Mouse (Mus musculus): ENCODE data around the gene Zfhx3. TPM values are rescaled to one million over a fixed set of nuclear protein-coding genes. Genes with fewer than 3 reads are reported as not detected.
A peak's percentile ranks its signal among the peaks of the same experiment; 100 is the strongest.

The Zfhx3 gene
- total and polyA plus RNA-seq, 2 experiments: 1.3 to 1.5 TPM

DNA sequence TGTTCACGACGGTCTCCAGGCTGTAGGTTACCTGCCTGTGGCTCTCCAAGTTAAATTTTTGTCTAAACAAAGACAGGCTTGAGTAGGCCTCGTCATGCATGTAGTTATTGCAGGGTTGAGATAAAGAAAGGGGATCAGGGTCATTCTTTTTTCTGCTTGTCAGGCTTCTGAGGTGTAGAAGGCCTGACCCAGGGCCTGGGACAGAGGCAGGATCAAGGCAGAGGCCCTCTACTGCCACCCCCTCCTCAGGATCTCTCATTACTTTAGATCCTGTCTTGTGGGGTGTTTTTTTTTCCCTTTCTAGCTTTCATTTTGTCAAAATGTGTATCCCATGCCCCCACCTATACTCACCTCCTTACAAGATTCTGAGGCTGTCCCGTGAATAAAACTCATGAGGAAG lies 770.2 kb downstream of the Zfhx3 start:
- TF ChIP-seq POLR2A (IDR thresholded peaks at IDR 0.05; ENCODE audit: extremely low read depth, insufficient read depth, low read length): no peak
- TF ChIP-seq CTCF (IDR thresholded peaks at IDR 0.05; ENCODE audit: low read depth, low read length): no peak
- peaks cover 26% of the 10 kb centered on the region for H3K79me2 ChIP-seq (ENCODE audit: control insufficient read depth, insufficient read depth, low read length)
- WGBS: 71% methylated on average over 4 of the region's 4 CpGs
- no peaks in the 10 kb centered on the region for H3K36me3 ChIP-seq (ENCODE audit: control insufficient read depth, insufficient read depth, low read length)
- no peaks in the 10 kb centered on the region for H3K27me3 ChIP-seq (ENCODE audit: control insufficient read depth, insufficient read depth, low read length)
- DNase-seq (ENCODE audit: extremely low read depth, low read depth, low spot score): no peak
- H3K4me1 ChIP-seq (ENCODE audit: control insufficient read depth, insufficient read depth, low read length): peaks cover 23% of the 10 kb centered on the region
- no peak overlapping the region for H3K27ac ChIP-seq (replicated peaks; ENCODE audit: insufficient read depth, low read depth, low read length)
- H3K9ac ChIP-seq (ENCODE audit: low read depth, low read length): no peak overlapping the region
- H3K4me3 ChIP-seq (ENCODE audit: insufficient read depth, low read depth, low read length): no peak overlapping the region

DNA sequence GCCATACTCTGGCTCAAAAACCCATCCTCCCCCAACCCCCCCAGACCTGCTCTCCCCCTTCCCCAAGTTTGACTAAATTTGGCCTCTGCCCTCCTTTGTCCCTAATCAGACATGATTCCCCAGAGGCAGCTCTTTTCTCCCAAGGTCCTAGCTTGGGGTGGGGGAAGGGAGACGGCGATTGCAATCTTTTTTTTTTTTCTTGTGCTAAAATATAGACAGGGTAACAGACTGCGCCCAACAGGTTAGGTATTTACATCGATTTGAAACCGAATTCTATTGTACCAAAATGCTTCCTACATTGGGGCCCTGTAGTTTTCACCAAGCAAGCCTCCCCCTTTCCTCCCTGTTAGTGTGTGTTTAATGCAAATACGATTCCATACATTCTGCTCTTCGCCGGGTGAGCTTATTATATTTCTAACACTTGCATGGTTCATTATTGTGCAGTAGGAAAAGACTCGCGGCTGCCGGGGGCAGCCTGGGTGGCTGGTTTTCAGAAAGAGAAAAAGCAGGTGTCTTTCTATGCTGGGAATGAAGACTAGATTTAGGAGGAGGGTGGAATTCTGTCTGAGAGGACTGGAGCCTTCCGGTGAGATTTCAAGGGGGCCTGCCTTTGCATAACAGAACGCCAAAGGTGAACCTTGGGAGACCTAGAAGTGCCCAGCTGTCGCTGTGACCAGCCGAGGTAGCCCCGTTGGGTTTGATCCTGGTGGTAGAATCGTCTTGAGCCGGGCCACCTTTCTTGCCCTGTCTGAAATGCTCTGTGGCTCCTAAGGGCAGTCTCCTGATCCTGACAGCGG lies 771.1 kb downstream of the Zfhx3 start:
- whole genome bisulfite sequencing: 66% methylated on average over 19 of the region's 19 CpGs
- DNase-seq (ENCODE audit: extremely low read depth, low read depth, low spot score): no peak
- no peak for TF ChIP-seq POLR2A (IDR thresholded peaks at IDR 0.05; ENCODE audit: extremely low read depth, insufficient read depth, low read length)
- TF ChIP-seq CTCF (IDR thresholded peaks at IDR 0.05; ENCODE audit: low read depth, low read length): no peak
- H3K27ac ChIP-seq (replicated peaks; ENCODE audit: insufficient read depth, low read depth, low read length): peak overlapping the region; percentile 88
- H3K79me2 ChIP-seq (ENCODE audit: control insufficient read depth, insufficient read depth, low read length): peaks cover 30% of the 10 kb centered on the region
- peak overlapping the region; percentile 93; the same call in 1 of the 2 replicates for H3K9ac ChIP-seq (ENCODE audit: low read depth, low read length)
- no peaks in the 10 kb centered on the region for H3K27me3 ChIP-seq (ENCODE audit: control insufficient read depth, insufficient read depth, low read length)
- no peak overlapping the region for H3K4me3 ChIP-seq (ENCODE audit: insufficient read depth, low read depth, low read length)
- no peaks in the 10 kb centered on the region for H3K36me3 ChIP-seq (ENCODE audit: control insufficient read depth, insufficient read depth, low read length)
- peaks cover 22% of the 10 kb centered on the region for H3K4me1 ChIP-seq (ENCODE audit: control insufficient read depth, insufficient read depth, low read length)

DNA sequence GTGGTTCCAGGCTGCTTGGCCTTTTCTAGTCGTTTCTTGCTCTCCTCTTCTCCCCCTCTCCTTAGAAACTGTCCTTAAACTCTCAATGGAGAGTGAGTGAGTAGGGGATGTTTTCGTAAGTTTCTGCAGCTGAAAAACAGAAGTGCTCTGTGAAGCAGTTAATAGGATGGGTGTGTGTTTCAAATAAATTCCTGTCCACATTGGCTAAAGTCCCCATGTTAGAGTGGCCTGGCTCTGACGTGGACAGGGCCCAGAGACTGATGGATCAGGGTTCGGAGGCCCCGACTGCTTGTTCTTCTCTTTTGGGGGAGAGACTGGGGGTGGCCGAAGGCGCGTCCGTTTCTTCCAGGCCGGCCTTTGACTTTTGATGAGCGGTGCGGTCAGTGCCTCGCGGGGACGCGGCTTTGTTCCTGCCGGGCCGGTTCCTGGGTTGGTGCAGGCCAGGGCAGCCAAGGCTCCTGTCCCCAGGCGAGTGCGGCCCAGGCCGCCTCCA lies 771.7 kb downstream of the Zfhx3 start:
- Histone ChIP-seq H3K9ac (ENCODE audit: low read depth, low read length) (peak overlapping the region; percentile 93), H3K27ac (replicated peaks; ENCODE audit: insufficient read depth, low read depth, low read length) (peak overlapping the region; percentile 88), H3K4me3 (ENCODE audit: insufficient read depth, low read depth, low read length) (peak overlapping the region; percentile 94), H3K4me1 (ENCODE audit: control insufficient read depth, insufficient read depth, low read length) (peaks cover 17% of the 10 kb centered on the region), H3K36me3 (ENCODE audit: control insufficient read depth, insufficient read depth, low read length) (no peaks in the 10 kb centered on the region), H3K79me2 (ENCODE audit: control insufficient read depth, insufficient read depth, low read length) (peaks cover 28% of the 10 kb centered on the region), H3K27me3 (ENCODE audit: control insufficient read depth, insufficient read depth, low read length) (no peaks in the 10 kb centered on the region)
- 2% methylated on average over 21 of the region's 21 CpGs for WGBS
- DNase-seq (ENCODE audit: extremely low read depth, low read depth, low spot score): peak; percentile 45
- TF ChIP-seq CTCF (IDR thresholded peaks at IDR 0.05; ENCODE audit: low read depth, low read length): no peak
- TF ChIP-seq POLR2A (IDR thresholded peaks at IDR 0.05; ENCODE audit: extremely low read depth, insufficient read depth, low read length): no peak

DNA sequence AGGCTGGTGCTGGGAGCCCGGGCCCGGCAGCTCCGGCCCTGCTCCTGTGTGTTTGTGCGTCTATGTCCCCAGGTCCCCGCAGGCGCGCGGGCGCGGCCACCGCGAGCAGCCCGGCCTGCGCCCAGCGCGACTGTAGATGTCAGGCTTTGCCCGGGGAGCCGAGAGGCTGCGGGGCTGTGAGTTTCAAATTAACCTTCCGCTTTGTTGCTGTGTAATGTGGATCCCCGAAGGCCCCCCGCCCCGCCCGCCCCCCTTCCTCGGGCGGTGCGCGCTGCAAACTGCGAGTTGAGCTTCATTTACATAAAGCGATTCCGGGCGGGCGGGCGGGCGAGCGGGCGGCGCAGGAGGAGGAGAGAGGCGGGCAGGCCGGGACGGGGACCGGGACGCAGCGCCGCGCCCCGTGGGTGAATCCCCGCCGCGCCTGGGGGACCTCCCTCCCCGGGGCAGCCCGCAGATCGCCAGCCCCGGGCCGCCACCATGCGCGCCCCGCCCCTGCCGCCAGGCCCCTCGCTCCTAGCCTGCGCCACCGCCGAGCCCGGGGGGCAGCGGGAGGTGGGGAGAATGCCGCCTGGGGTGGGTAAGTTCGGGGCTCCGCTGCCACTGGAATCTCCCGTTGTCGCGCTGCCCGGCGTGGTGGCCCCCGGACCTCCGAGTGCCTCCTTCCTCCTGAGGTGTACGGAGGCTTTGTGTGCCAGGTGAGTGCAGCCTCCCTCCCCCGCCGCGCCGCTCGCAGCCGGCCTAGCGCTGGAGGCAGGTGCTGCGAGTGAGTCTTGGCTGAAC lies 772.4 kb downstream of the Zfhx3 start:
- 1% methylated on average over 62 of the region's 84 CpGs for WGBS
- Histone ChIP-seq H3K4me3 (ENCODE audit: insufficient read depth, low read depth, low read length) (peak overlapping the region; percentile 94), H3K27me3 (ENCODE audit: control insufficient read depth, insufficient read depth, low read length) (no peaks in the 10 kb centered on the region), H3K36me3 (ENCODE audit: control insufficient read depth, insufficient read depth, low read length) (no peaks in the 10 kb centered on the region), H3K4me1 (ENCODE audit: control insufficient read depth, insufficient read depth, low read length) (peaks cover 14% of the 10 kb centered on the region), H3K9ac (ENCODE audit: low read depth, low read length) (peak overlapping the region; percentile 95), H3K27ac (replicated peaks; ENCODE audit: insufficient read depth, low read depth, low read length) (peak overlapping the region; percentile 88), H3K79me2 (ENCODE audit: control insufficient read depth, insufficient read depth, low read length) (peaks cover 29% of the 10 kb centered on the region; the same call in 1 of the 2 replicates)
- peak; percentile 28; the same call in 1 of the 2 replicates for TF ChIP-seq CTCF (IDR thresholded peaks at IDR 0.05; ENCODE audit: low read depth, low read length)
- TF ChIP-seq POLR2A (IDR thresholded peaks at IDR 0.05; ENCODE audit: extremely low read depth, insufficient read depth, low read length): 0 out of 2 replicates have a peak, but pooled peaks have one; percentile 33
- peak; percentile 44 for DNase-seq (ENCODE audit: extremely low read depth, low read depth, low spot score)

DNA sequence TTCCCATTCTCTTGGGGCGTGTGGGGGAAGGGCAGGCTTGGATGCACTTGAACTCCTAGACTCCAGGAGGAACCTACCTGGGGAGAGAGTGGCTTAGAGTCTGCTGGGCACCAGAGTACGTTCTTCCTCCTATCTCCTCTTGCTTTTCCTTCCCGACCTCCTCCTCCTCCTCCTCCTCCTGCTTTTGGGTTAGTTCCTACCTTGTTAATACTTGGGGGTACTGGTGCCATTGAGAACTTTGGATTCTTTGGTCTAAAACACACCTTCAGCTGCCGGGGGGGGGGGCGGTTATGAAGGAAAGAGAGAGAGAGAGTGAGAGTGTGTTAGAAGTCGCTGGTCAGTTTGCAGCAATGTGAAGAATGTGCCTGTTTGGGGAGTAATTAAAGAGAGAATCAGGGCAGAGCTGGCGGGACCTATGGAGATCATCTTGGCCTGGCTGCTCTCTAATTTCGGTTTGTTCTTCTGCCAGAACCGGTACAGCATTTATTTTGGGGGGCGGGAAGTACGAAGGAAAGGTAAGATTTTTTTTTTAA lies 773.0 kb downstream of the Zfhx3 start:
- no peak overlapping the region for H3K27ac ChIP-seq (replicated peaks; ENCODE audit: insufficient read depth, low read depth, low read length)
- 18% methylated on average over 11 of the region's 11 CpGs for WGBS

More for the DNA sequence above, 773.0 kb downstream of the Zfhx3 start:
- H3K9ac ChIP-seq (ENCODE audit: low read depth, low read length): peak overlapping the region; percentile 95
- H3K27me3 ChIP-seq (ENCODE audit: control insufficient read depth, insufficient read depth, low read length): no peaks in the 10 kb centered on the region
- peak overlapping the region; percentile 94 for H3K4me3 ChIP-seq (ENCODE audit: insufficient read depth, low read depth, low read length)
- H3K4me1 ChIP-seq (ENCODE audit: control insufficient read depth, insufficient read depth, low read length): peaks cover 11% of the 10 kb centered on the region
- DNase-seq (ENCODE audit: extremely low read depth, low read depth, low spot score): peak; percentile 81
- peaks cover 34% of the 10 kb centered on the region; the same call in 1 of the 2 replicates for H3K79me2 ChIP-seq (ENCODE audit: control insufficient read depth, insufficient read depth, low read length)
- no peaks in the 10 kb centered on the region for H3K36me3 ChIP-seq (ENCODE audit: control insufficient read depth, insufficient read depth, low read length)
- TF ChIP-seq CTCF (IDR thresholded peaks at IDR 0.05; ENCODE audit: low read depth, low read length) (no peak), POLR2A (IDR thresholded peaks at IDR 0.05; ENCODE audit: extremely low read depth, insufficient read depth, low read length) (no peak)
